Mouse (Mus musculus) testis, postnatal 14 days (tissue): ENCODE measurements around the gene Gm9958.

Experiments
- DNase-seq: peaks from one replicate; pipeline ENCODE4 v3.0.0; 2021; ENCODE audit warnings: low spot score

Gm9958 gene

DNA sequence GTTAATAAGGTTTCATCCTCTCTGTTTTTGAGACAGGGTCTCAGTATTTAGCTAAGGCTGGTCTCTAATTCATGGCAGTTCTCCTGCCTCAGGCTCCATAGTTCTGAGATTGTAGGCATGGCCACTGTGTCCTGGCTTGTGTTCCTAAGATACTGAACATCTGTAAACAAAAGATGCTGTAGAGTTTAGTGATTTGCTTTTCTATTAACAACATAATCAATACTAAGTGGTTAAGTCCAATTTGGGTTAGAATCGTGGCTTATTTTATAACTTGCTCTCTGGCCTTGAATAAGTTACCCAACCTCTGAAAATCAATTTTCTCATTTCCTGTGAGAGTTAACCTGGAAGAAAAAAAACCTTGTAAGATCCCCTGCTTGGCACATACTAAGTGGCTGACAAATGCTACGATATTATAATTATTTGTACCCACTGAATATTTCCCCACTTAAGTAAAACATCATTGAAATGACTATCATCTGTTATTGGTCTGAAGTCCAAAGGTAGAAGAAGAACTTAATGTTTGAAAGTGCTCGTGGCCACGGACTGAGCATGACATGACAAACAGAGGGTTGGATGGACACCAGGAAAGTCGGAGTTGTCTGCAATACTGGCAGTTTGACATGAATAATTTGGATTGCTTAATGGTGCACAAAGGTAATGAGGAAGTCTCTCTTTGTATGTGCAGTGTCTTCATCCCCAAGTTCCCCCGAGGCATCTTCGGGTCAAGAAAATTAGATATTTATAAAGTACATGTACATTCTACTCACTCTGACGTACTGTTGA lies 47.3 kb downstream of the Gm9958 start:
- DNase-seq = no peak

GRCm38 (mm10) chr5:90414925-90415295 lies 47.9 kb downstream of the Gm9958 start:
- DNase-seq = no peak
